Mouse (Mus musculus) layer of hippocampus, postnatal 10 days (tissue): Measurements from ENCODE around the gene Ghrhr. TPM values are rescaled to one million over a fixed set of nuclear protein-coding genes. Genes with fewer than 3 reads are reported as not detected.

ENCODE experiments used
- DNase-seq, 2 experiments: peaks; one replicate each; pipeline ENCODE4 v3.0.0; 2021; ENCODE audit warnings: low spot score in 2 of 2
- total RNA-seq, 2 experiments: library from RNA; stranded (reverse); gene quantifications; 2 replicates each; pipeline ENCODE4 v1.2.3; 2021

Gene Ghrhr
- total RNA-seq, 2 experiments from 2014 or later: not detected

GRCm38 (mm10) chr6:55392453-55392852 lies 16.4 kb downstream of the Ghrhr start:
- peak; percentile 84 to 87 for DNase-seq

GRCm38 (mm10) chr6:55394854-55395253 lies 18.8 kb downstream of the Ghrhr start:
- DNase-seq: peak; percentile 72 to 76

DNA sequence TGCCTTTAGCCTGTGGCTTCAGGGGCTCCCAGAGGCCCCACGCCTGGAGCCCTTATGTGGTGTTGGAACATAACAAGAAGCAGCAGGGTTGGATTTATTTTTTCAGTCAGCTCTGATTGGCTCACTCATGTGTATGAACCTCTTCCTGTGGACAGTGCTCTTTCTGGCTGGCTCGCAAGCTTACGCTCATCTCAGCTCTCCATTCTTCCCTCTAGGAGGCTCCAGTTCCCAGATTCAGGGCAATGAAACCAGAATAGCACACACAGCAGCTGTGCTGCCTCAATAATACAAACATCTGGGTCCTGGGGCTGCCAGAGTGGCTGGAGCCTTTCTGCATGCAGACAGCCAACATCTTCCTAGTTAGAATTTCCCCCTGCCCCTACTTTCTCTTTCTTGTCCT lies 20.1 kb downstream of the Ghrhr start:
- DNase-seq: peak; percentile 47 to 57

DNA sequence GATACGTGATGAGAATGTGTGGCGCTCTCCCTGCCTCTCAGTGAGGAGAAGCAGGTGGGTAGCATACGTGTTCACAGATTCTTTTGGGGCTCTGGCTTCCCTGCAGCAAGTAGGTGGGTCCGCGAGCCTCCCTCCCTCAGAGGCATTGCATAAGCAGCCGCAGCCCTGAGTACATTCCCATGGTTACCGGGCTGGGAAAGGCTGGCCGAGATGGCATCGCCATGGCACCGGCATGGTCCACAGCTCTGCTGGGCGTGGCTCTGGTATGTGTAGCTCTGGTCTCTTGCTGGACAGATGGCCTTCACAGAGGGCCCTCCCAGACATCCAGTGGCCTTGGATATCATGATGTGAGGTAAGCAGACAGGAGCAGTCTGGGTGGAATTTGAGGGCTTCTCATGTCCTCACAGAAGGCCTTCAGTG lies 20.5 kb downstream of the Ghrhr start:
- DNase-seq: peak; percentile 71 to 76

- no peak for DNase-seq
Measured at GRCm38 (mm10) chr6:55398869-55399628, 23.0 kb downstream of the Ghrhr start.

DNA sequence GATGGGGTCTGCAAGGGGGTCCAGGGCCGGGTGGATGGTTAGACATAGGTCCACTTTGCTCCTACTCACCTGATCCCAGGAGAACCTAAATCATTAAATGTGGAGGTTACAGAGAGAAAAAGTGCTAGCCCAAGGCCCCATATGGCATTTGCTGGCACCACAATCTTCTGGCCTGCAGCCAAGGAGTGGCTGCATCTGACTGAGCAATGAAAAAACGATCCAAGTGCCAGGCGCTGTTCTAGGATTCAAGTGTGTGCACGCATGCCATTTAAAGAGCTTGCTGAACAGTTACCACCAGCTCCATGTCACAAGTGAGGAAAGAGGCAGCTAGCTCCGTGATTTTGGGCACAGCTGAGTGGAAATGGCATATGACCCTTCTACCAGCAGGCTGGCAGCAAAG lies 23.8 kb downstream of the Ghrhr start:
- peak; percentile 81 to 83 for DNase-seq

GRCm38 (mm10) chr6:55402041-55402776 lies 26.1 kb downstream of the Ghrhr start:
- DNase-seq: no peak

- DNase-seq: no peak
Measured at GRCm38 (mm10) chr6:55403411-55404309, 27.6 kb downstream of the Ghrhr start.

- no peak for DNase-seq
Measured at GRCm38 (mm10) chr6:55404421-55404990, 28.4 kb downstream of the Ghrhr start.

DNA sequence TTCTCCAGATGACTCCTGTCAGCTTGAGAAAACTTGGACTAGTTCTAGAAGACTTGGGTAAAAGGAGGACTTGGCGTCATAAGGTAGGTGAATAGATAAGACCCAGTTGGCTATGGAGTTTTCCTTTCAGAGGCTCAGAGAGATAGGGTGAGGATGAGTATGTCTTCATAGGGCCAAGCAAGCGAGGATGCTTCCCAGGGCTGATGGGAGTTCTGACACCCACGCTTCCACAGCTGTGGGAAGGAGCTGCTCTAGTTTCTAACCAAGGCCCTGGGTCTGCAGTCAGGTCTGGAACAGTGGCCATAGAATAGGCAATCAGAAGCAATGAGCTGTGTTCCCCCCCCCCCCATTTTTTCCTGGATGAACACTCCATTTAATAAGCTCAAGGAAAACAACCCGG lies 31.2 kb downstream of the Ghrhr start:
- DNase-seq: no peak

DNA sequence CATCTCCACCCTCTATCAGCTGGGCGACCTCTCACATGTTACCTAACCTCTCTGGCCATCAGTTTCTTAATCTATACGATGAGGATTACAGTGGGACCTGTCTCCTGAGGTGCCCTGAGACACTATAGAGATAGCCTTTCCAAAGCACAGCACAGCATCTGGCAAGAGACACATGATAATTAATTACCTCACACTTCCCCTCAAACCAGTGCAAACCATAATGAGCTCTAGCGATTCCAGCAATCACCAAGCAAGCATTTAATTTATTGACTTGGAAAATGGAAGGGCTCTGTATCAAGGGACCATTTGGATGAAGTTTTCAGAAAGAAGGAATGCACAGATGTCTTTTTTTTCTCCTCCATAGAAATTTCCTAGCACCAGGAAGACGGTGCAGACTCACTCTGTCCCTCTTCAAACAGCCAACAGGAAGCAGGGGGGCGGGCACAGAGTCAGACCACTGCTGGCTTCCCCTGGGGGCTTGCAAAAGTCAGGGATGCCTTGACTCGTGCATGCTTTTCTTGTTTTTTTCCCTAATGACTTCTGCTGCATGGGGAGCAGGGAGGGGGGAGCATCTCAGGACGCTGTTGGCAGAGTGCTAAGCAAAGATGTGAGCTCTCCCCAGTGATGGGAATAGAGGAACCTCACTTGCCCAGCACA lies 34.2 kb downstream of the Ghrhr start:
- DNase-seq: no peak

DNA sequence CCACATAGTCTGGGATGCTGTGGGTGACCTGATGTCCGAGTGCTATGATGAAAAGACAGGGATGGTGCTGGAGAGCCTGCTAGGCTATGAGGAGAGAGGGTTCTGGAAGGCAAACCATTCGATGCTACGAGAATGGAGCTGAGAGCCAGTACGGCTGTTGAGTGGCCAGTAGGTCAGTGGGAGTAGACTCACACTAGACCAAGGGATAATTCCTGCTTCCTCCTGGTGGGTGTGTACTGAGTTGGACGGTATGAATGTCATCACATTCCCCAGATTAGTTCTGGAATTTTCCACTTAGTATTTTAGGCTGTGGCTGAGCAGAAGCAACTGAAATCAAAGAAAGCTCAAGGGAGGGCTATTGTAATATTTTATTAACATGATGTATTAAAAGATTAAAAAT lies 34.9 kb downstream of the Ghrhr start:
- no peak for DNase-seq

- DNase-seq: no peak
Measured at GRCm38 (mm10) chr6:55416202-55416601, 40.1 kb downstream of the Ghrhr start.

GRCm38 (mm10) chr6:55418746-55419410 lies 42.8 kb downstream of the Ghrhr start:
- DNase-seq: no peak

DNA sequence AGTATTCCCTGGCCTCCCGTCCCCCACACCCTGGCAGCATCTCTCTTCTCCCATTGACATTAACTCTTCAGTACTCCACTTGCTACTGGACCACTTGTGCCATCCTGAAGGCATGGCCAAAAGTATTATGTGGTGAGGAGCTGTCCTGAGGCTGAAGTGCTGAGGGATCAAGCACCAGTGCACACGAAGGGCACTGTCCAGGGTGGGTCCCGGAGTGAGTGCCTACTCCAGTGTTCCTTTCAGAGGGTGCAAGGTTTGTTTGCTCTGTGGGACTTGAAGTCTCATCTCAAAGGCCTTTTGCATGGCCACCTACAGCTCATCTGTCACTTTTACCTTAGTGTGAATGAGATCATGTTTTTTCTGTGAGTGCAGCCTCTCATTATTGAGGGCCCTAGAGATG lies 44.3 kb downstream of the Ghrhr start:
- DNase-seq: no peak

- peak; percentile 50 to 63 for DNase-seq
Measured at GRCm38 (mm10) chr6:55420869-55421361, 44.8 kb downstream of the Ghrhr start.

GRCm38 (mm10) chr6:55432121-55432520 lies 56.0 kb downstream of the Ghrhr start:
- DNase-seq: no peak

- DNase-seq: peak; percentile 44 to 64
Measured at GRCm38 (mm10) chr6:55434360-55434759, 58.3 kb downstream of the Ghrhr start.

- peak; percentile 83 to 84 for DNase-seq
Measured at GRCm38 (mm10) chr6:55435266-55436159, 59.4 kb downstream of the Ghrhr start.
